Mouse (Mus musculus) hindbrain, embryonic 16.5 days (tissue): ENCODE measurements around the gene Tgfbr3. TPM values are rescaled to one million over a fixed set of nuclear protein-coding genes. Genes with fewer than 3 reads are reported as not detected.

ENCODE experiments used
- ATAC-seq: fragments of 200-750 bp; cut with Nextera tagmentation; 2 replicates; pipeline ENCODE4 v1.8.0; 2017; ENCODE audit warnings: moderate TSS enrichment, moderate library complexity
- H3K27ac ChIP-seq: fragments of 300-500 bp; sonication (generic); 2 replicates; pipeline ENCODE4 v1.5.1; 2014; ENCODE audit warnings: low read depth, mild to moderate bottlenecking, control low read depth, low read length, moderate library complexity
- H3K27me3 ChIP-seq: fragments of 300-500 bp; sonication (generic); replicated peaks from 2 replicates; pipeline ENCODE4 v1.6.1; 2014; ENCODE audit warnings: low read length; ENCODE audit not compliant: control insufficient read depth, insufficient read depth
- H3K36me3 ChIP-seq: fragments of 300-500 bp; sonication (generic); 2 replicates; pipeline ENCODE4 v1.6.1; 2014; ENCODE audit warnings: mild to moderate bottlenecking, low read length, moderate library complexity, mixed read lengths; ENCODE audit not compliant: control insufficient read depth, insufficient read depth
- H3K4me1 ChIP-seq: fragments of 300-500 bp; sonication (generic); 2 replicates; pipeline ENCODE4 v1.6.1; 2014; ENCODE audit warnings: low read depth, low read length; ENCODE audit not compliant: control insufficient read depth, insufficient read depth
- H3K4me2 ChIP-seq: fragments of 300-500 bp; sonication (generic); 2 replicates; pipeline ENCODE4 v1.6.1; 2014; ENCODE audit warnings: mild to moderate bottlenecking, low read length, control low read depth, moderate library complexity
- H3K4me3 ChIP-seq: fragments of 300-500 bp; sonication (generic); 2 replicates; pipeline ENCODE4 v1.5.1; 2014; ENCODE audit warnings: mild to moderate bottlenecking, low read length, control low read depth, moderate library complexity
- H3K9ac ChIP-seq: fragments of 300-500 bp; sonication (generic); 2 replicates; pipeline ENCODE4 v1.6.1; 2014; ENCODE audit warnings: low read depth, mild to moderate bottlenecking, control low read depth, low read length, moderate library complexity
- H3K9me3 ChIP-seq: fragments of 300-500 bp; sonication (generic); 2 replicates; pipeline ENCODE4 v1.6.1; 2014; ENCODE audit warnings: mild to moderate bottlenecking, low read length, moderate library complexity; ENCODE audit not compliant: control insufficient read depth
- WGBS: fragments of 180-500 bp; shearing (Covaris S2); extraction: QIAGEN DNeasy Blood & Tissue Kit; methylation state at CpG from one replicate; pipeline ENCODE4 v1.1.7; 2014; 5-methylcytosine and 5-hydroxymethylcytosine counted together
- polyA plus RNA-seq: library from polyadenylated mRNA; unstranded; fragments of >200 nt; fragmentation: Nextera tagmentation; extraction: Ambion mirVana; gene quantifications from 2 replicates; pipeline ENCODE4 v1.2.1, GENCODE M21; 2015

The Tgfbr3 gene
- polyA plus RNA-seq, 1 experiment from 2014 or later = 5.9 TPM

- H3K27ac ChIP-seq = no peak overlapping the region
- H3K36me3 ChIP-seq = no peaks in the 10 kb centered on the region
- H3K9ac ChIP-seq = no peak overlapping the region
- no peaks in the 10 kb centered on the region for H3K4me1 ChIP-seq
- WGBS = 72% methylated on average over 4 of the region's 4 CpGs
- no peak overlapping the region for H3K4me3 ChIP-seq
- no peak for ATAC-seq
- H3K27me3 ChIP-seq = no peaks in the 10 kb centered on the region
- H3K4me2 ChIP-seq = no peak overlapping the region
- H3K9me3 ChIP-seq = no peaks in the 10 kb centered on the region
Measured at GRCm38 (mm10) chr5:107101684-107102083, 187.7 kb downstream of the Tgfbr3 start.

- Histone ChIP-seq H3K4me1 (no peaks in the 10 kb centered on the region), H3K9ac (no peak overlapping the region), H3K27ac (no peak overlapping the region), H3K4me2 (no peak overlapping the region), H3K4me3 (no peak overlapping the region), H3K36me3 (no peaks in the 10 kb centered on the region), H3K27me3 (no peaks in the 10 kb centered on the region), H3K9me3 (no peaks in the 10 kb centered on the region)
- WGBS = 66% methylated on average over 7 of the region's 7 CpGs
- ATAC-seq = no peak
Measured at GRCm38 (mm10) chr5:107101135-107101534, 188.3 kb downstream of the Tgfbr3 start.

GRCm38 (mm10) chr5:107099634-107100033 is 189.8 kb downstream of the Tgfbr3 start:
- 83% methylated on average over 3 of the region's 3 CpGs for WGBS
- H3K4me1 ChIP-seq = no peaks in the 10 kb centered on the region
- H3K9ac ChIP-seq = no peak overlapping the region
- ATAC-seq = peak; percentile 38; the same call in 1 of the 2 replicates
- H3K36me3 ChIP-seq = no peaks in the 10 kb centered on the region
- no peak overlapping the region for H3K4me3 ChIP-seq
- no peak overlapping the region for H3K27ac ChIP-seq
- no peak overlapping the region for H3K4me2 ChIP-seq
- H3K9me3 ChIP-seq = no peaks in the 10 kb centered on the region
- H3K27me3 ChIP-seq = no peaks in the 10 kb centered on the region

- no peaks in the 10 kb centered on the region for H3K9me3 ChIP-seq
- WGBS = 37% methylated on average over 5 of the region's 6 CpGs
- no peak for ATAC-seq
Measured at GRCm38 (mm10) chr5:107099076-107099475, 190.4 kb downstream of the Tgfbr3 start.

GRCm38 (mm10) chr5:107098007-107098406 is 191.4 kb downstream of the Tgfbr3 start:
- no peaks in the 10 kb centered on the region for H3K27me3 ChIP-seq
- H3K36me3 ChIP-seq = no peaks in the 10 kb centered on the region
- no peak for ATAC-seq
- H3K4me2 ChIP-seq = no peak overlapping the region
- no peak overlapping the region for H3K27ac ChIP-seq
- WGBS = 74% methylated on average over 5 of the region's 5 CpGs
- H3K4me1 ChIP-seq = no peaks in the 10 kb centered on the region
- H3K4me3 ChIP-seq = no peak overlapping the region
- H3K9me3 ChIP-seq = no peaks in the 10 kb centered on the region
- H3K9ac ChIP-seq = no peak overlapping the region

More at GRCm38 (mm10) chr5:107099076-107099475, 190.4 kb downstream of the Tgfbr3 start:
- Histone ChIP-seq H3K4me1 (no peaks in the 10 kb centered on the region), H3K4me3 (no peak overlapping the region), H3K36me3 (no peaks in the 10 kb centered on the region), H3K27me3 (no peaks in the 10 kb centered on the region), H3K4me2 (no peak overlapping the region), H3K9ac (no peak overlapping the region), H3K27ac (no peak overlapping the region)

GRCm38 (mm10) chr5:107097314-107097713 is 192.1 kb downstream of the Tgfbr3 start:
- Histone ChIP-seq H3K27ac (no peak overlapping the region), H3K9me3 (no peaks in the 10 kb centered on the region), H3K4me1 (no peaks in the 10 kb centered on the region), H3K36me3 (no peaks in the 10 kb centered on the region), H3K9ac (no peak overlapping the region), H3K4me3 (no peak overlapping the region), H3K4me2 (no peak overlapping the region), H3K27me3 (no peaks in the 10 kb centered on the region)
- 89% methylated on average over 7 of the region's 7 CpGs for WGBS
- no peak for ATAC-seq

GRCm38 (mm10) chr5:107094233-107094632 is 195.2 kb downstream of the Tgfbr3 start:
- H3K4me2 ChIP-seq = no peak overlapping the region
- no peak for ATAC-seq
- H3K4me1 ChIP-seq = no peaks in the 10 kb centered on the region
- no peak overlapping the region for H3K4me3 ChIP-seq
- no peak overlapping the region for H3K9ac ChIP-seq
- H3K27me3 ChIP-seq = no peaks in the 10 kb centered on the region
- 42% methylated on average over 5 of the region's 5 CpGs for WGBS
- H3K9me3 ChIP-seq = no peaks in the 10 kb centered on the region
- H3K36me3 ChIP-seq = no peaks in the 10 kb centered on the region
- no peak overlapping the region for H3K27ac ChIP-seq

GRCm38 (mm10) chr5:107093253-107093652 is 196.2 kb downstream of the Tgfbr3 start:
- no peak overlapping the region for H3K27ac ChIP-seq
- no peaks in the 10 kb centered on the region for H3K27me3 ChIP-seq
- H3K4me2 ChIP-seq = no peak overlapping the region
- no peaks in the 10 kb centered on the region for H3K9me3 ChIP-seq
- WGBS = 87% methylated on average over 3 of the region's 3 CpGs
- H3K36me3 ChIP-seq = no peaks in the 10 kb centered on the region
- H3K4me3 ChIP-seq = no peak overlapping the region
- H3K9ac ChIP-seq = no peak overlapping the region
- no peak for ATAC-seq
- no peaks in the 10 kb centered on the region for H3K4me1 ChIP-seq

- WGBS = 63% methylated on average over 8 of the region's 8 CpGs
- H3K4me3 ChIP-seq = no peak overlapping the region
- no peak overlapping the region for H3K27ac ChIP-seq
- H3K9ac ChIP-seq = no peak overlapping the region
- no peak overlapping the region for H3K4me2 ChIP-seq
- H3K36me3 ChIP-seq = no peaks in the 10 kb centered on the region
- no peaks in the 10 kb centered on the region; the same call in 1 of the 2 replicates for H3K4me1 ChIP-seq
- no peak for ATAC-seq
- H3K27me3 ChIP-seq = no peaks in the 10 kb centered on the region
- no peaks in the 10 kb centered on the region for H3K9me3 ChIP-seq
Measured at GRCm38 (mm10) chr5:107092137-107092536, 197.3 kb downstream of the Tgfbr3 start.

- no peak for ATAC-seq
- no peak overlapping the region for H3K27ac ChIP-seq
- WGBS = 46% methylated on average over 5 of the region's 5 CpGs
- H3K4me1 ChIP-seq = no peaks in the 10 kb centered on the region; the same call in 1 of the 2 replicates
- H3K4me2 ChIP-seq = no peak overlapping the region
- no peak overlapping the region for H3K4me3 ChIP-seq
- no peaks in the 10 kb centered on the region for H3K9me3 ChIP-seq
- H3K9ac ChIP-seq = no peak overlapping the region
- H3K36me3 ChIP-seq = no peaks in the 10 kb centered on the region
- H3K27me3 ChIP-seq = no peaks in the 10 kb centered on the region
Measured at GRCm38 (mm10) chr5:107089966-107090365, 199.5 kb downstream of the Tgfbr3 start.
